ENCODE assay signal across 8 mouse cellular contexts in genomic region chr12:85219236-85219904, GRCm38 (mm10). TPM values are rescaled to one million over a fixed set of nuclear protein-coding genes. Genes with fewer than 3 reads are reported as not detected.
A peak's percentile ranks its signal among the peaks of the same experiment; 100 is the strongest.
DNase-seq lines count a peak whose midpoint lies in the region; ATAC-seq lines count a peak whose summit lies in the region.

Gene Eif2b2 (plus strand): TSS chr12:85219481.

- peak; percentile 100 for ATAC-seq in hindbrain, embryonic 11.5 days (ENCODE audit: low FRiP score)

- H3K4me3 ChIP-seq in hindbrain, embryonic 11.5 days (ENCODE audit: low read depth, low read length) = peak within 1 kb of the TSS; percentile 89

- H3K27me3 ChIP-seq in hindbrain, embryonic 11.5 days (ENCODE audit: control insufficient read depth, insufficient read depth, low read length) = no peaks in the 10 kb centered on the region

- WGBS in hindbrain, embryonic 11.5 days = under 1% methylated on average over 54 of the region's 54 CpGs

- H3K9me3 ChIP-seq in hindbrain, embryonic 11.5 days (ENCODE audit: control insufficient read depth, low read length) = no peaks in the 10 kb centered on the region

- H3K36me3 ChIP-seq in hindbrain, embryonic 11.5 days (ENCODE audit: control insufficient read depth, insufficient read depth, low read length) = 0 out of 2 replicates have a peak, but pooled peaks cover 3% of the 10 kb centered on the region

- H3K4me2 ChIP-seq in hindbrain, embryonic 11.5 days (replicated peaks; ENCODE audit: low read depth, low read length) = peak within 1 kb of the TSS; percentile 93

- H3K9ac ChIP-seq in hindbrain, embryonic 11.5 days (ENCODE audit: low read depth, low read length) = peak within 1 kb of the TSS; percentile 73

- peak; percentile 99 for DNase-seq in MN1 (ENCODE audit: low spot score)
- DNase-seq in cerebellum, adult 9-10 months = peak; percentile 98
- DNase-seq in frontal cortex, adult 2 months (ENCODE audit: extremely low spot score in 1 of 2, low spot score in 1 of 2) = peak; percentile 98 to 99
- DNase-seq in hindbrain, embryonic 11.5 days (ENCODE audit: low spot score) = peak; percentile 98
- peak; percentile 98 to 99 for DNase-seq in layer of hippocampus, postnatal 10 days (ENCODE audit: low spot score in 2 of 2)
- DNase-seq in lung, postnatal 10 days = peak; percentile 100
- peak; percentile 98 for DNase-seq in ovary, postnatal 36 days (ENCODE audit: low spot score)
- peak; percentile 93 for DNase-seq in thymus, postnatal 25 days

- peak within 1 kb of the TSS; percentile 49; the same call in 1 of the 2 replicates for H3K27ac ChIP-seq in hindbrain, embryonic 11.5 days (ENCODE audit: low read depth, low read length)

- no peaks in the 10 kb centered on the region for H3K4me1 ChIP-seq in hindbrain, embryonic 11.5 days (replicated peaks; ENCODE audit: control insufficient read depth, insufficient read depth, low read length)

RNA-seq across cellular contexts. Expression of gene Eif2b2, which starts in this region (rescaled TPM):
- 87.8 and 91.3 TPM in 2 replicates for polyA plus RNA-seq in frontal cortex, adult 2 months (2012; rRNA removed)
- polyA plus RNA-seq in hindbrain, embryonic 11.5 days (2014; fragmentation: Nextera tagmentation; extraction: Ambion mirVana) = 90.0 and 103 TPM in 2 replicates
- total RNA-seq in layer of hippocampus, postnatal 10 days (2021) = 10 to 100 TPM; 57.4 to 85.0 TPM

Comparison
In these comparisons a context has a peak if more than half of its experiments do, and no peak if none do; other contexts are left out.
1. Peak in every context shown above with its lines: DNase-seq, ATAC-seq, H3K4me3 ChIP-seq and H3K27ac ChIP-seq.